Mouse (Mus musculus) ES-E14 (cell line): ENCODE data around the gene Grin1. TPM values are rescaled to one million over a fixed set of nuclear protein-coding genes. Genes with fewer than 3 reads are reported as not detected.

Source experiments
- DNase-seq: peaks from one replicate; pipeline ENCODE4 v3.0.0-alpha.2; 2013; ENCODE audit warnings: low read depth, low spot score
- H3K27ac ChIP-seq: 2 replicates; pipeline ENCODE4 v1.5.1; 2012; ENCODE audit warnings: low read depth, mild to moderate bottlenecking, low read length, moderate library complexity, mixed read lengths; ENCODE audit not compliant: poor library complexity, insufficient read depth, severe bottlenecking
- H3K36me3 ChIP-seq: 2 replicates; pipeline ENCODE4 v1.6.1; 2012; ENCODE audit warnings: mild to moderate bottlenecking, low read length, moderate library complexity, mixed read lengths; ENCODE audit not compliant: control insufficient read depth, poor library complexity, insufficient read depth, severe bottlenecking
- H3K4me1 ChIP-seq, 2 experiments: fragments of 150-350 bp in 1 of 2; sonication (generic) in 1 of 2; 2 replicates each; pipeline ENCODE4 v1.6.1; 2012; ENCODE audit warnings: low read length in 2 of 2, mild to moderate bottlenecking in 1 of 2, mixed read lengths in 1 of 2; ENCODE audit not compliant: control insufficient read depth in 2 of 2, insufficient read depth in 2 of 2, poor library complexity in 1 of 2
- H3K4me3 ChIP-seq, 2 experiments: fragments of 150-350 bp in 1 of 2; sonication (generic) in 1 of 2; 2 replicates each; pipeline ENCODE4 v1.5.1; 2012; ENCODE audit warnings: low read length in 2 of 2, low read depth in 1 of 2, mild to moderate bottlenecking in 1 of 2, mixed read lengths in 1 of 2; ENCODE audit not compliant: insufficient read depth in 1 of 2, poor library complexity in 1 of 2, severe bottlenecking in 1 of 2
- H3K9ac ChIP-seq: 2 replicates; pipeline ENCODE4 v1.6.1; 2012; ENCODE audit warnings: low read depth, mild to moderate bottlenecking, low read length, mixed read lengths; ENCODE audit not compliant: poor library complexity, insufficient read depth, severe bottlenecking
- H3K9me3 ChIP-seq: fragments of 150-350 bp; sonication (generic); 2 replicates; pipeline ENCODE4 v1.6.1; 2012; ENCODE audit warnings: low read depth, mild to moderate bottlenecking, low read length; ENCODE audit not compliant: control insufficient read depth, insufficient read depth
- CHD2 ChIP-seq: IDR thresholded peaks from 2 replicates; pipeline ENCODE4 v1.6.1; 2014; ENCODE audit warnings: mild to moderate bottlenecking, low read depth, low read length, inconsistent platforms
- HCFC1 ChIP-seq: IDR thresholded peaks from 2 replicates; pipeline ENCODE4 v1.6.1; 2012; ENCODE audit warnings: low read length, inconsistent platforms, borderline replicate concordance; ENCODE audit not compliant: insufficient read depth
- MAFK ChIP-seq: IDR thresholded peaks from 2 replicates; pipeline ENCODE4 v1.6.1; 2014; ENCODE audit warnings: mild to moderate bottlenecking, low read depth, low read length, inconsistent platforms; ENCODE audit not compliant: insufficient read depth
- ZC3H11A ChIP-seq: IDR thresholded peaks from 2 replicates; pipeline ENCODE4 v1.6.1; 2012; ENCODE audit warnings: low read depth, mild to moderate bottlenecking, inconsistent platforms, low read length, borderline replicate concordance
- ZNF384 ChIP-seq: IDR thresholded peaks from 2 replicates; pipeline ENCODE4 v1.6.1; 2012; ENCODE audit warnings: low read depth, low read length, inconsistent platforms
- in situ Hi-C, 2 experiments: fragments of 600-800 bp; cut with MboI; formaldehyde crosslinking; loops; one replicate each; pipeline ENCODE4 v1.15.1; 2025; ENCODE audit warnings: low sequenced_read_pairs in 2 of 2, inconsistent platforms in 1 of 2; ENCODE audit not compliant: unreplicated experiment in 2 of 2
- total RNA-seq: library from RNA; depleted of rRNA; stranded (reverse); fragments of 300-350 nt; gene quantifications from 2 replicates; pipeline ENCODE4 v1.2.3, GENCODE M21; 2012

Gene Grin1
- total RNA-seq, 1 experiment, result 2.5 TPM

GRCm38 (mm10) chr2:25252331-25252730 lies 66.7 kb downstream of the Grin1 start:
- Histone ChIP-seq H3K27ac (no peak overlapping the region), H3K4me3 (no peak overlapping the region), H3K9me3 (no peaks in the 10 kb centered on the region), H3K36me3 (peaks cover 47% of the 10 kb centered on the region), H3K4me1 (peaks cover 0 to 2% of the 10 kb centered on the region in 2 experiments; a peak in 2 of 4 replicates), H3K9ac (no peak overlapping the region)
- TF ChIP-seq MAFK (no peak), CHD2 (no peak), ZNF384 (no peak), ZC3H11A (no peak), HCFC1 (no peak)
- DNase-seq, result no peak
- in situ Hi-C loops, result no loop called here

GRCm38 (mm10) chr2:25246183-25247072 lies 72.6 kb downstream of the Grin1 start, which contains the start of gene AL732309.1:
Gene AL732309.1 (minus strand): TSS chr2:25246863.
- no peak for TF ChIP-seq MAFK
- TF ChIP-seq HCFC1, result no peak
- no peak for TF ChIP-seq ZNF384
- TF ChIP-seq CHD2, result no peak
- TF ChIP-seq ZC3H11A, result no peak
- no peak within 1 kb of the TSS for H3K4me3 ChIP-seq
- in situ Hi-C loops, result no loop called here
- peaks cover 2 to 13% of the 10 kb centered on the region in 2 experiments; a peak in 3 of 4 replicates for H3K4me1 ChIP-seq
- H3K9me3 ChIP-seq, result no peaks in the 10 kb centered on the region
- no peak within 1 kb of the TSS for H3K27ac ChIP-seq
- H3K36me3 ChIP-seq, result peaks cover 43% of the 10 kb centered on the region
- H3K9ac ChIP-seq, result no peak within 1 kb of the TSS
- DNase-seq, result no peak

- no peak overlapping the region for H3K27ac ChIP-seq
- no peak overlapping the region for H3K4me3 ChIP-seq
- in situ Hi-C loops, result no loop called here
- no peaks in the 10 kb centered on the region for H3K9me3 ChIP-seq
- H3K36me3 ChIP-seq, result peaks cover 25% of the 10 kb centered on the region
- H3K9ac ChIP-seq, result no peak overlapping the region
- TF ChIP-seq ZC3H11A (no peak), ZNF384 (no peak), MAFK (no peak), HCFC1 (no peak), CHD2 (no peak)
- no peak for DNase-seq
- peaks cover 8 to 21% of the 10 kb centered on the region in 2 experiments; a peak in 3 of 4 replicates for H3K4me1 ChIP-seq
Observed at GRCm38 (mm10) chr2:25244144-25244543, 74.8 kb downstream of the Grin1 start.

GRCm38 (mm10) chr2:25243342-25243741 lies 75.6 kb downstream of the Grin1 start:
- H3K4me3 ChIP-seq, result no peak overlapping the region
- H3K27ac ChIP-seq, result no peak overlapping the region
- in situ Hi-C loops, result no loop called here

More at GRCm38 (mm10) chr2:25243342-25243741, 75.6 kb downstream of the Grin1 start:
- Histone ChIP-seq H3K36me3 (peaks cover 19% of the 10 kb centered on the region), H3K9me3 (no peaks in the 10 kb centered on the region), H3K4me1 (peaks cover 8 to 23% of the 10 kb centered on the region in 2 experiments; a peak in 3 of 4 replicates), H3K9ac (no peak overlapping the region)
- no peak for TF ChIP-seq ZNF384
- TF ChIP-seq ZC3H11A, result no peak
- TF ChIP-seq MAFK, result no peak
- no peak for TF ChIP-seq CHD2
- no peak for TF ChIP-seq HCFC1
- no peak for DNase-seq
